Mouse (Mus musculus): ENCODE data around the gene Sox30. TPM values are rescaled to one million over a fixed set of nuclear protein-coding genes. Genes with fewer than 3 reads are reported as not detected.

The Sox30 gene
- polyA plus RNA-seq, 1 experiment, result 0.26 TPM

DNA sequence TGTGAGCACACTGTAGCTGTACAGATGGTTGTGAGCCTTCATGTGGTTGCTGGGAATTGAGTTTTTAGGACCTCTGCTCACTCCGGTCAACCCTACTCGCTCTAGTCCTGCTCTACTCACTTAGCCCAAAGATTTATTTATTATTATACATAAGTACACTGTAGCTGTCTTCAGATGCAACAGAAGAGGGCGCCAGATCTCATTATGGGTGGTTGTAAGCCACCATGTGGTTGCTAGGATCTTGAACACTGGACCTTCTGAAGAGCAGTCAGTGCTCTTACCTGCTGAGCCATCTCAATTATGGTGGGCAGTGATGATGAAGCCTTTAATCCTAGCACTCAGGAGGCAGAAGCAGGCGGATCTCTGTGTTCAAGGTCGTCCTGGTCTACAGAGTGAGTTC is 20.1 kb upstream of the Sox30 start:
- 90% methylated on average over 5 of the region's 5 CpGs for WGBS
- Histone ChIP-seq H3K36me3 (ENCODE audit: control insufficient read depth, insufficient read depth, low read length) (no peaks in the 10 kb centered on the region), H3K4me3 (ENCODE audit: control insufficient read depth, insufficient read depth, low read length) (no peak overlapping the region), H3K27me3 (ENCODE audit: control insufficient read depth, insufficient read depth, low read length) (no peaks in the 10 kb centered on the region), H3K27ac (ENCODE audit: control insufficient read depth, insufficient read depth, low read length) (no peak overlapping the region), H3K4me1 (replicated peaks; ENCODE audit: control insufficient read depth, insufficient read depth, low read length) (no peaks in the 10 kb centered on the region)
- no peak for TF ChIP-seq CTCF (IDR thresholded peaks at IDR 0.05; ENCODE audit: borderline replicate concordance, control insufficient read depth, extremely low read depth, insufficient read depth, low read length, poor library complexity)
- no peak for TF ChIP-seq POLR2A (IDR thresholded peaks at IDR 0.05; ENCODE audit: control insufficient read depth, extremely low read depth, insufficient read depth, low read length, poor library complexity)
- peak; percentile 26 for DNase-seq

DNA sequence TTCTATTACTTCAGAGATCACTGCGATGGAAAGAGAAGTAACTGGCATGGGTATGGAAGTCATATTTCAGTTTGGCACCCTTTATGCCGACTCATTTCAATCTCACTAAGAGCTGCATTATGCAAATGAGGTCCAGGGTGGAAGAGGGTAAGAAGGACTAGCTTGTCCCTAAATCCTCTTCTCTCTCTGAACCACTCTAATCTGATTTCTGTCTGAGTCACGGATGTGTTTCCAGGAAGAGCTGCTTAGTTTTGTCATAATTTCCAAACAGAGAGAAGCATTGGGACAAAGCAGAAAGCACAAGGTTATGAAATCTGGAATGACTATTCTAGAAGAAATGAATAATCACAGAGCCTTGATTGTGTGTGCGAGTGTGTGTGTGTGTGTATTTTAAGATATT is 13.2 kb upstream of the Sox30 start:
- no peak overlapping the region for H3K27ac ChIP-seq (ENCODE audit: control insufficient read depth, insufficient read depth, low read length)
- H3K4me1 ChIP-seq (replicated peaks; ENCODE audit: control insufficient read depth, insufficient read depth, low read length), result no peaks in the 10 kb centered on the region
- H3K4me3 ChIP-seq (ENCODE audit: control insufficient read depth, insufficient read depth, low read length), result no peak overlapping the region
- WGBS, result 78% methylated on average over 4 of the region's 4 CpGs
- no peak for DNase-seq
- H3K27me3 ChIP-seq (ENCODE audit: control insufficient read depth, insufficient read depth, low read length), result no peaks in the 10 kb centered on the region
- H3K36me3 ChIP-seq (ENCODE audit: control insufficient read depth, insufficient read depth, low read length), result no peaks in the 10 kb centered on the region
- TF ChIP-seq POLR2A (IDR thresholded peaks at IDR 0.05; ENCODE audit: control insufficient read depth, extremely low read depth, insufficient read depth, low read length, poor library complexity), result no peak
- no peak for TF ChIP-seq CTCF (IDR thresholded peaks at IDR 0.05; ENCODE audit: borderline replicate concordance, control insufficient read depth, extremely low read depth, insufficient read depth, low read length, poor library complexity)

DNA sequence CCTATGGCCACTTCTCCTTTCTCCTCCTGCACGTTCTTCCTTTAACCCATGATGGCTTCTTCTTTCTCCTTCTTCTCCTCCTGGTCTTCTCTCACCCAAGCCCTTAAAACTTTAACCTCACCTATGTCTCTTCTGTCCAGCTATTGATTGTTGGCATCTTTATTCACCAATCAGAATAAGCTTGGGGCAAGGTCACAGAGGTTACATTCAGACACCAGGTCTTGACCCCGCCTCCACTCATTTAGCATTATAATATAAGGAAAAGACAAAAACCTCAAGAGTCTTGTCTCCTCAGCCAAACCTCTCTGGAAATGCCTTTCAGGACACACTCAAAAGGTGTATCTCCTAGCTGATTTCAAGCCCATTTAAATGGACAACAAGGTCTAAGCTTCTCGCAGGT is 11.6 kb upstream of the Sox30 start:
- TF ChIP-seq POLR2A (IDR thresholded peaks at IDR 0.05; ENCODE audit: control insufficient read depth, extremely low read depth, insufficient read depth, low read length, poor library complexity), result no peak
- no peak for TF ChIP-seq CTCF (IDR thresholded peaks at IDR 0.05; ENCODE audit: borderline replicate concordance, control insufficient read depth, extremely low read depth, insufficient read depth, low read length, poor library complexity)
- DNase-seq, result no peak
- 82% methylated on average over 3 of the region's 3 CpGs for WGBS

GRCm38 (mm10) chr11:45973635-45974034 is 6.5 kb upstream of the Sox30 start:
- TF ChIP-seq POLR2A (IDR thresholded peaks at IDR 0.05; ENCODE audit: control insufficient read depth, extremely low read depth, insufficient read depth, low read length, poor library complexity), result no peak
- TF ChIP-seq CTCF (IDR thresholded peaks at IDR 0.05; ENCODE audit: borderline replicate concordance, control insufficient read depth, extremely low read depth, insufficient read depth, low read length, poor library complexity), result no peak
- 76% methylated on average over 5 of the region's 5 CpGs for WGBS
- Histone ChIP-seq H3K4me1 (replicated peaks; ENCODE audit: control insufficient read depth, insufficient read depth, low read length) (no peaks in the 10 kb centered on the region), H3K36me3 (ENCODE audit: control insufficient read depth, insufficient read depth, low read length) (no peaks in the 10 kb centered on the region), H3K27me3 (ENCODE audit: control insufficient read depth, insufficient read depth, low read length) (no peaks in the 10 kb centered on the region), H3K4me3 (ENCODE audit: control insufficient read depth, insufficient read depth, low read length) (no peak overlapping the region), H3K27ac (ENCODE audit: control insufficient read depth, insufficient read depth, low read length) (no peak overlapping the region)
- no peak for DNase-seq

More for the DNA sequence above, 11.6 kb upstream of the Sox30 start:
- no peak overlapping the region for H3K4me3 ChIP-seq (ENCODE audit: control insufficient read depth, insufficient read depth, low read length)
- H3K27me3 ChIP-seq (ENCODE audit: control insufficient read depth, insufficient read depth, low read length), result no peaks in the 10 kb centered on the region
- H3K4me1 ChIP-seq (replicated peaks; ENCODE audit: control insufficient read depth, insufficient read depth, low read length), result no peaks in the 10 kb centered on the region
- H3K27ac ChIP-seq (ENCODE audit: control insufficient read depth, insufficient read depth, low read length), result no peak overlapping the region
- H3K36me3 ChIP-seq (ENCODE audit: control insufficient read depth, insufficient read depth, low read length), result no peaks in the 10 kb centered on the region

DNA sequence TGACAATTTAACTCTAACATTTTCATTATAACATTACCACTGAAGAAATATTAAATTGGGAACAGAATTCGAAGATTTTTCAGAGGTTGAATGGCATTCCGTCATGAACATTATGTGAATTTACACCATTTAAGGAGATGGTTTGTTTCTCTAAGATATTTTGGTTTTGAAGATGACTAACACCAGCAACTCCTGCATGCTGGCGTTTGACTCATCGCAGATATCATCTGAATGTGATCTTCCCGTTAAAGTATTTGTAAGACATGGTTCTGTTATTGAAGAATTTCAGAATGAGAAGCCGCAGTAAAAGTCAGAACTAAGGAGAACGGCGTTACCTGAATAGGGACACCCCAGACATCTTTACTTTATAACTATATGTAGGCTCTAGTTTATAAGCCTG is 5.6 kb upstream of the Sox30 start:
- WGBS, result 94% methylated on average over 8 of the region's 8 CpGs
- no peak for DNase-seq
- Histone ChIP-seq H3K27me3 (ENCODE audit: control insufficient read depth, insufficient read depth, low read length) (no peaks in the 10 kb centered on the region), H3K36me3 (ENCODE audit: control insufficient read depth, insufficient read depth, low read length) (no peaks in the 10 kb centered on the region), H3K4me1 (replicated peaks; ENCODE audit: control insufficient read depth, insufficient read depth, low read length) (no peaks in the 10 kb centered on the region), H3K4me3 (ENCODE audit: control insufficient read depth, insufficient read depth, low read length) (no peak overlapping the region), H3K27ac (ENCODE audit: control insufficient read depth, insufficient read depth, low read length) (no peak overlapping the region)
- no peak for TF ChIP-seq CTCF (IDR thresholded peaks at IDR 0.05; ENCODE audit: borderline replicate concordance, control insufficient read depth, extremely low read depth, insufficient read depth, low read length, poor library complexity)

GRCm38 (mm10) chr11:45976061-45976460 is 4.0 kb upstream of the Sox30 start:
- H3K4me3 ChIP-seq (ENCODE audit: control insufficient read depth, insufficient read depth, low read length), result no peak overlapping the region
- no peak for TF ChIP-seq POLR2A (IDR thresholded peaks at IDR 0.05; ENCODE audit: control insufficient read depth, extremely low read depth, insufficient read depth, low read length, poor library complexity)
- no peaks in the 10 kb centered on the region; the same call in 1 of the 2 replicates for H3K4me1 ChIP-seq (replicated peaks; ENCODE audit: control insufficient read depth, insufficient read depth, low read length)
- no peak for DNase-seq
- peaks cover 6% of the 10 kb centered on the region; the same call in 1 of the 2 replicates for H3K27me3 ChIP-seq (ENCODE audit: control insufficient read depth, insufficient read depth, low read length)
- H3K36me3 ChIP-seq (ENCODE audit: control insufficient read depth, insufficient read depth, low read length), result no peaks in the 10 kb centered on the region
- 90% methylated on average over 3 of the region's 3 CpGs for WGBS
- H3K27ac ChIP-seq (ENCODE audit: control insufficient read depth, insufficient read depth, low read length), result no peak overlapping the region

GRCm38 (mm10) chr11:45980893-45981253 is 763 bp downstream of the Sox30 start:
- TF ChIP-seq POLR2A (IDR thresholded peaks at IDR 0.05; ENCODE audit: control insufficient read depth, extremely low read depth, insufficient read depth, low read length, poor library complexity) (no peak), CTCF (IDR thresholded peaks at IDR 0.05; ENCODE audit: borderline replicate concordance, control insufficient read depth, extremely low read depth, insufficient read depth, low read length, poor library complexity) (no peak)
- Histone ChIP-seq H3K27me3 (ENCODE audit: control insufficient read depth, insufficient read depth, low read length) (peaks cover 6% of the 10 kb centered on the region; the same call in 1 of the 2 replicates), H3K27ac (ENCODE audit: control insufficient read depth, insufficient read depth, low read length) (no peak overlapping the region), H3K4me1 (replicated peaks; ENCODE audit: control insufficient read depth, insufficient read depth, low read length) (no peaks in the 10 kb centered on the region; the same call in 1 of the 2 replicates), H3K36me3 (ENCODE audit: control insufficient read depth, insufficient read depth, low read length) (no peaks in the 10 kb centered on the region), H3K4me3 (ENCODE audit: control insufficient read depth, insufficient read depth, low read length) (peak overlapping the region; percentile 43)
- 69% methylated on average over 19 of the region's 19 CpGs for WGBS
- no peak for DNase-seq

Measured in thymus, adult 2 months (tissue).